Mouse (Mus musculus): Measurements from ENCODE around the gene Kndc1.

DNA sequence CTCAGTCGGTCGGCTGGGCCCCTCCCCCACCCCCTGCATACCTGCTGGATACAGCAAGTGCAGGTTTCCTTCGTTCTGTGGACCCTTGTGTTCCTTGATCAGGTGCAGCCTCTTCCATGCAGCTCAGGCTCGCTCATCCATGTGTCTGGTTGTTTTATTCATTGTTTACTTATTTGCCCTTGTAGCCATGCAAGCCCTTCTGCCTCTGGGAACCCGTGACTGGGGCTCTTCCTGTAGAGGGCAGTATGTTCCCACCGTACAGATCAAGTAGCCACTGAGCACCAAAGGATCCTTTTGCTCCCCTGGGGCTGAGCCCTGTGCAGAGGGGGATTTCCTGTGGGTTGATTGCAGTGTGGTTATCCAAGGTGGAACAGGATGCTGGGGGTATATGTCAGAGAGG, 11.2 kb downstream of the Kndc1 start:
- TF ChIP-seq CTCF (IDR thresholded peaks at IDR 0.05; ENCODE audit: control insufficient read depth, insufficient read depth, low read length): no peak; the same call in 1 of the 2 replicates
- no peak for TF ChIP-seq POLR2A (IDR thresholded peaks at IDR 0.05; ENCODE audit: borderline replicate concordance, control insufficient read depth, low read depth, low read length)

All from bone marrow, adult 2 months (tissue).